Mouse (Mus musculus): ENCODE measurements around the gene Trim56. TPM values are rescaled to one million over a fixed set of nuclear protein-coding genes. Genes with fewer than 3 reads are reported as not detected.

The Trim56 gene
- polyA plus RNA-seq, 1 experiment from 2014 or later: 3.2 TPM

DNA sequence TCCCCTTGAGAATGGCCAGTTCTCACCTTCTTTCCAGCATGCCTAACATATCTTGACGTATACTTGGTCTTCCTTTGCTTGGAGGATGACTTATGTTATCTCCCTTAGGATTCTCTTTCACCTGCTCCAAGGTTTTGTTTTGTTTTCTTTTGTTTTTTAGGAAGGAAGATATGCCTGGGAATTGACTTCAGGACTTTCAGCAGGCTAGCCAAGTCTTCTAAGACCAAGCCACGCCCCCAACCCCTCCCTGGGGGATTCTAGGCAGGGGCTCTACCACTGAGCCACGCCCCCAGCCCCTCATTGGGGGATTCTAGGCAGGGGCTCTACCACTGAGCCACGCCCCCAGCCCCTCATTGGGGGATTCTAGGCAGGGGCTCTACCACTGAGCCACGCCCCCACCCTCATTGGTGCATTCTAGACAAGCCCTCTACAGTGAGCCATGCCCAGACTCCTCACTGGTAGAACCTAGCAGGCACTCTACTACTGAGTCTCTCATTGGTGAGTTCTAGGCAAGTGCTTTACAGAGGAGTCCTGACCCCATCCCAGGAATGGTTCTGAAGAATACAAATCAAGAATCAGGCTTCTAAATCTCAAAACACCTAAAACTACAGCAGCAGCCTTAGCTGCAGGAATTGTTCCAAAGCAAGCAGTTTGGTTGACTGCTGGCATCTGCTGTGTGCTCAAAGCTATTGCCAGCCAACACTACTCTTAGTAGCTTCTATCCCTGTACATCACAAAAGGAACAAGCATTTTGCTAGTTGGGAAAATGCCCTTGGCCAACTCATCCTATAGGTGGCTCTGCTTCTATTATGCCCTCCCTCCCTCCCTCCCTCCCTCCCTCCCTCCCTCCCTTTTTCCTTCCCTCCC lies 4.2 kb downstream of the Trim56 start:
- DNase-seq (ENCODE audit: low spot score) (no peak), ATAC-seq (no peak)
- Histone ChIP-seq H3K9ac (ENCODE audit: low read length) (no peak overlapping the region), H3K9me3 (replicated peaks; ENCODE audit: control insufficient read depth, low read length) (no peaks in the 10 kb centered on the region), H3K36me3 (ENCODE audit: control insufficient read depth, insufficient read depth, low read length) (no peaks in the 10 kb centered on the region), H3K4me1 (ENCODE audit: control insufficient read depth, insufficient read depth, low read length) (peaks cover 6% of the 10 kb centered on the region; the same call in 1 of the 2 replicates), H3K4me3 (ENCODE audit: low read depth, low read length) (no peak overlapping the region), H3K27me3 (replicated peaks; ENCODE audit: control insufficient read depth, insufficient read depth, low read length) (no peaks in the 10 kb centered on the region), H3K4me2 (ENCODE audit: low read length) (no peak overlapping the region), H3K27ac (ENCODE audit: low read depth, low read length) (no peak overlapping the region)
- WGBS: 88% methylated on average over 4 of the region's 5 CpGs

DNA sequence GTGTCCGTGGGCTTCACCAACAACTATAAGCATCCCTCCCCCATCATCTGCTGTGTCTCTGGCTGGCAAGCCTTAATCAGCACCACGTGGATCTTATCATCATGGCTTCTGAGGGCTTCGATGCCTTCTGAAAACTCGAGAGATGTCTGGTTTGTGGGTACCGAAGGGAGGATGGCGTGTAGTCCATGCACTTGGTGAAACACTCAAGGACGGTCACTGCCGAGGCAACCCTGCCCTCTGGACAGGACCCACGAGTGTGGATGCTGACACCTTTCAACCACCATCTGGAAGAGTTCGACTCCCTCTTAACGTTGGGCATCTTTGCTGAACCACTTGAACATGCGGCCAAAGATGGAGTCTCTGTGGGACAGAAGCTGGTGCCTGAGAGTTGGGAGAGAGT lies 5.1 kb downstream of the Trim56 start:
- no peak overlapping the region for H3K4me3 ChIP-seq (ENCODE audit: low read depth, low read length)
- H3K9ac ChIP-seq (ENCODE audit: low read length): no peak overlapping the region
- H3K9me3 ChIP-seq (replicated peaks; ENCODE audit: control insufficient read depth, low read length): no peaks in the 10 kb centered on the region
- no peak overlapping the region for H3K27ac ChIP-seq (ENCODE audit: low read depth, low read length)
- no peak overlapping the region for H3K4me2 ChIP-seq (ENCODE audit: low read length)
- no peaks in the 10 kb centered on the region for H3K36me3 ChIP-seq (ENCODE audit: control insufficient read depth, insufficient read depth, low read length)
- H3K4me1 ChIP-seq (ENCODE audit: control insufficient read depth, insufficient read depth, low read length): no peaks in the 10 kb centered on the region
- no peak for DNase-seq (ENCODE audit: low spot score)
- ATAC-seq: no peak
- no peaks in the 10 kb centered on the region for H3K27me3 ChIP-seq (replicated peaks; ENCODE audit: control insufficient read depth, insufficient read depth, low read length)
- WGBS: 94% methylated on average over 12 of the region's 12 CpGs

DNA sequence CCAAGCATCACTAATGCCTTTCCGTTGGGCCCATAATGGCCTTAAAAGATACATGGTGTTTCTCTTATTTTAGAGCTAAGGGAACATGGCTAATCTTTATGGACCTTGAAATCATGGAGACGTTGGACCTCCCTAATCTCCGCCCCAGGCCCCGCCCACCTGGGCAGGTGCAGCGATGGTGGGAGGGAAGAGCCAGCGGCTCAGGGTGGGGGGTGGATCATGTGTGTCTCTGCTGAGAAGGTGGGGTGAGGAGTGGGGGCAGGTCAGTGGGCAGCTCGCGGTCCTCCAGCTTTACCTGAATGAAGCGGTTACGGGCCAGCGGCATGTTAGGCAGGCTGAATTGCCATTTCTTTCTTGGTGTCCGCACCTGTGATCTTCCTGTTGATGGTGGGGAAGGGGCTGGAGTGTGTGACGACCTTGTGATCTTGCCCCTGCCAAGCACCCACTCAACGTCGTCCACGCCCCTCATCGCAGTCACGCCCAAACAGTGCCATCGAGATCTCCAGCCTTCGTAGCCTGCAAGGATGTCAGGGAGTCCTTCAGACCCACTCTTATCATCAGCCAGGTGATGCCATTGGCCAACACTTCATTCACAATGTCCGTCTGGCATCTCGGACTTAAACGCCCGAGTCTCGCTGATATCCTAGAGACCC lies 5.9 kb downstream of the Trim56 start:
- no peak overlapping the region for H3K27ac ChIP-seq (ENCODE audit: low read depth, low read length)

DNA sequence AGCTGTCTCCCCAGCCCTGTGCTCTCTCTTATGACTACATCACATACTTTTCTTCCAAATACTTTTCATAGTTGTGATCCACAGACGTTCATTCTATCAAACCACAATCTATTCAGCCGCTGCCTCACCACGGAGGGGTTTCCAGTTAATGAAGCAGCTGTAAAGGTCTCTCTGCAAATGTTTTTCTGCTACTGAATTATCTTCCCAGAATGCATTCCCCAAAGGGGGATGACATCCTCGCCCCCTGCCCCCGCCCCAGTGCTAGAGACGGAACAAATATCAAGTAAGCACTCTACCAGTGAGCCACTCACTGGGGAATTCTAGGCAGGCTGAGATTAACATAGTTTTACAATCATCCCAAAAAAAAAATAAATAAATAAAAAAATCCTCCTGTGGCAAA lies 7.9 kb downstream of the Trim56 start:
- H3K4me1 ChIP-seq (ENCODE audit: control insufficient read depth, insufficient read depth, low read length): no peaks in the 10 kb centered on the region
- H3K9me3 ChIP-seq (replicated peaks; ENCODE audit: control insufficient read depth, low read length): no peaks in the 10 kb centered on the region
- DNase-seq (ENCODE audit: low spot score) (no peak), ATAC-seq (no peak)
- H3K4me2 ChIP-seq (ENCODE audit: low read length): no peak overlapping the region
- WGBS: 65% methylated on average over 6 of the region's 6 CpGs
- no peak overlapping the region for H3K9ac ChIP-seq (ENCODE audit: low read length)
- H3K36me3 ChIP-seq (ENCODE audit: control insufficient read depth, insufficient read depth, low read length): no peaks in the 10 kb centered on the region
- no peak overlapping the region for H3K27ac ChIP-seq (ENCODE audit: low read depth, low read length)
- no peak overlapping the region for H3K4me3 ChIP-seq (ENCODE audit: low read depth, low read length)
- H3K27me3 ChIP-seq (replicated peaks; ENCODE audit: control insufficient read depth, insufficient read depth, low read length): no peaks in the 10 kb centered on the region

More for the DNA sequence above, 5.9 kb downstream of the Trim56 start:
- 63% methylated on average over 25 of the region's 25 CpGs for WGBS
- H3K9me3 ChIP-seq (replicated peaks; ENCODE audit: control insufficient read depth, low read length): no peaks in the 10 kb centered on the region
- no peak overlapping the region for H3K4me3 ChIP-seq (ENCODE audit: low read depth, low read length)
- H3K36me3 ChIP-seq (ENCODE audit: control insufficient read depth, insufficient read depth, low read length): no peaks in the 10 kb centered on the region
- H3K4me2 ChIP-seq (ENCODE audit: low read length): no peak overlapping the region
- no peak for ATAC-seq
- H3K27me3 ChIP-seq (replicated peaks; ENCODE audit: control insufficient read depth, insufficient read depth, low read length): no peaks in the 10 kb centered on the region
- DNase-seq (ENCODE audit: low spot score): no peak
- H3K9ac ChIP-seq (ENCODE audit: low read length): no peak overlapping the region
- H3K4me1 ChIP-seq (ENCODE audit: control insufficient read depth, insufficient read depth, low read length): no peaks in the 10 kb centered on the region

DNA sequence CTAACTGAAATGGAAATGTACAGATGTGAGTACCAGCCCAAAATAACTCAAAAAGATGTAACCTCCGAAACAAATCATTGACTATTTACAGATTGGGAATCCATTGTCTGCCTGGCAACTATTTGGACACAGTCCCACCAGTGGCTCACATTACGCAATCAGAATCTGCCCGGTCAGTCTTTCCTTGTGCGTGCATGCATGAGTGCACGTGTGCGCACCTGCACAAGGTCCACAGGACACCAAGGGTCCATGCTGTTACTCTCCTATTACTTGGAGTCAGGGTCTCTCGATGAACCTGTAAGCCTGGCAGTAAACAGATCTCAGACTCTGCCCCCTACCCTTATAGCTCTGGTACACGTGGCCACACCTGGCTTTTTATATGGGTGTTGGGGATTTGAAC lies 8.3 kb downstream of the Trim56 start:
- H3K4me1 ChIP-seq (ENCODE audit: control insufficient read depth, insufficient read depth, low read length): no peaks in the 10 kb centered on the region
- no peak overlapping the region for H3K4me3 ChIP-seq (ENCODE audit: low read depth, low read length)
- DNase-seq (ENCODE audit: low spot score): no peak
- no peak overlapping the region for H3K9ac ChIP-seq (ENCODE audit: low read length)
- no peaks in the 10 kb centered on the region for H3K27me3 ChIP-seq (replicated peaks; ENCODE audit: control insufficient read depth, insufficient read depth, low read length)
- no peak for ATAC-seq
- no peak overlapping the region for H3K4me2 ChIP-seq (ENCODE audit: low read length)
- no peaks in the 10 kb centered on the region for H3K9me3 ChIP-seq (replicated peaks; ENCODE audit: control insufficient read depth, low read length)
- H3K27ac ChIP-seq (ENCODE audit: low read depth, low read length): no peak overlapping the region
- 83% methylated on average over 8 of the region's 8 CpGs for WGBS
- no peaks in the 10 kb centered on the region for H3K36me3 ChIP-seq (ENCODE audit: control insufficient read depth, insufficient read depth, low read length)

DNA sequence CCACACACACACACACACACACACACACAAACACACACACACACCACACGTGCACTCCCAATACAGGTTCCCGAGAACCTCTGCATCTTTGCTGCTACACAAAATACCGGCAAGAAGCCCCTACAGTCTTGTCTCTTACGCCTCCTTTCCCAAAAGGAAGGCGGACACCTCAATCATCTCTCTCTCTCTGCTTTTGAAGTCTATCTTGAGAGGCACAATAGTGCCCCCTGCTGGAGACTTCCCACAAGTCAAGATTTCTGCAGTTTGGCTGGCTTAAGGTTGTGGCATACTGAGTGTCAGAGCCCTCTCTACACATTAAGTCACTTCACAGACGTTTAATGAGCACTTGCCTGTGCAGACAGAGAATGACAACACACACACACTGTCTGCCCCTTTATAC lies 9.0 kb downstream of the Trim56 start:
- ATAC-seq: peak; percentile 37
- 8% methylated on average over 6 of the region's 6 CpGs for WGBS
- H3K4me3 ChIP-seq (ENCODE audit: low read depth, low read length): no peak overlapping the region
- H3K27me3 ChIP-seq (replicated peaks; ENCODE audit: control insufficient read depth, insufficient read depth, low read length): no peaks in the 10 kb centered on the region
- no peaks in the 10 kb centered on the region for H3K9me3 ChIP-seq (replicated peaks; ENCODE audit: control insufficient read depth, low read length)
- no peaks in the 10 kb centered on the region for H3K36me3 ChIP-seq (ENCODE audit: control insufficient read depth, insufficient read depth, low read length)
- H3K9ac ChIP-seq (ENCODE audit: low read length): no peak overlapping the region
- no peak overlapping the region for H3K27ac ChIP-seq (ENCODE audit: low read depth, low read length)
- no peak overlapping the region for H3K4me2 ChIP-seq (ENCODE audit: low read length)
- no peaks in the 10 kb centered on the region for H3K4me1 ChIP-seq (ENCODE audit: control insufficient read depth, insufficient read depth, low read length)
- DNase-seq (ENCODE audit: low spot score): peak; percentile 93

DNA sequence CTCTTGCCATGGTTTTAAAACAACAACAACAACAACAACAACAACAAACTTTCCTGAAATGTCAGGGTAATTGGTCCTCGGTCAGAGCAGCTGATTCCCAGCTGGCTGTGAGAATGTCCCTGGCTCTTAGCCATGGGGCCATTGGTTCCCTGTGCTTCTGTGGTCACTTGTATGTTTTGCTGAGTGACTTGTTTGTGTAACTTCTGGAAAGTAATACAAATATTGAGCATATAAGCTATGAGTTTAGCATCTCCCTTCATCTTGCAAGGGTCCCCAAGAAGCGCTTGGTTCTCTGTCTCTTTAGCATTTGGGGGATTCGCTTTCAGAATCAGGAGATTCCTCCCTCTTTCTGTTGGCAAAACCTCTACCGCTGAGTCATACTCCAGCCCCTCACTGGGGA lies 9.6 kb downstream of the Trim56 start:
- Histone ChIP-seq H3K9me3 (replicated peaks; ENCODE audit: control insufficient read depth, low read length) (no peaks in the 10 kb centered on the region), H3K36me3 (ENCODE audit: control insufficient read depth, insufficient read depth, low read length) (no peaks in the 10 kb centered on the region), H3K4me2 (ENCODE audit: low read length) (no peak overlapping the region), H3K4me3 (ENCODE audit: low read depth, low read length) (no peak overlapping the region), H3K4me1 (ENCODE audit: control insufficient read depth, insufficient read depth, low read length) (no peaks in the 10 kb centered on the region), H3K9ac (ENCODE audit: low read length) (no peak overlapping the region), H3K27me3 (replicated peaks; ENCODE audit: control insufficient read depth, insufficient read depth, low read length) (no peaks in the 10 kb centered on the region), H3K27ac (ENCODE audit: low read depth, low read length) (no peak overlapping the region)
- 73% methylated on average over 4 of the region's 4 CpGs for WGBS
- ATAC-seq (no peak), DNase-seq (ENCODE audit: low spot score) (no peak)

DNA sequence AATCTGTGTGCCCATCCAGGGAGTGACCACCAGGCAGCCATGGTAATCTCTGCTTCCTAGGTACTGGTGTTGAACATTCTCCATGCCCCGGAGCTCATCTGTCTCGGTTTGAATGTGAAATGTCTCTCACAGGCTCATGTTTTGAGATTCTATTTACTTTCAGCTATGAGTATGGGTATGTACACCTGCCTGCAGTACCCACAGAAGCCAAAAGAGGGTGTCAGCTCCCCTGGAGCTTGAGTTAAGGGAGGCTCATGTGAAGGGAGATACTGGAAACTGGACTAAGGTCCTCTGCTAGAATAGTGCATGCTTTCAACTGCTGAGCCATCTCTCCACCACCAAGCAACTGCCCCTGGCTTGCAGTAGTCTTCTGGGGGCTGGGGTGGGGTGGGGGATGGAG lies 12.0 kb downstream of the Trim56 start:
- Histone ChIP-seq H3K4me3 (ENCODE audit: low read depth, low read length) (no peak overlapping the region), H3K9me3 (replicated peaks; ENCODE audit: control insufficient read depth, low read length) (no peaks in the 10 kb centered on the region), H3K9ac (ENCODE audit: low read length) (no peak overlapping the region), H3K36me3 (ENCODE audit: control insufficient read depth, insufficient read depth, low read length) (no peaks in the 10 kb centered on the region), H3K4me2 (ENCODE audit: low read length) (no peak overlapping the region), H3K4me1 (ENCODE audit: control insufficient read depth, insufficient read depth, low read length) (no peaks in the 10 kb centered on the region), H3K27me3 (replicated peaks; ENCODE audit: control insufficient read depth, insufficient read depth, low read length) (no peaks in the 10 kb centered on the region), H3K27ac (ENCODE audit: low read depth, low read length) (no peak overlapping the region)
- ATAC-seq: no peak
- DNase-seq (ENCODE audit: low spot score): no peak
- WGBS: 88% methylated on average over 2 of the region's 2 CpGs

All from forebrain, embryonic 14.5 days (tissue).